Mouse (Mus musculus) embryo, embryonic 10.5 days (tissue): ENCODE measurements at regions not wholly inside any gene's neighbourhood (a gene's known extent, or its start where the extent isn't known, plus 50 kb on each side); places are given as distances from the start of the nearest gene placed in this dataset.

ENCODE experiments used
- DNase-seq: peaks from one replicate; pipeline ENCODE4 v3.0.0-alpha.2; 2015; ENCODE audit warnings: low spot score

DNA sequence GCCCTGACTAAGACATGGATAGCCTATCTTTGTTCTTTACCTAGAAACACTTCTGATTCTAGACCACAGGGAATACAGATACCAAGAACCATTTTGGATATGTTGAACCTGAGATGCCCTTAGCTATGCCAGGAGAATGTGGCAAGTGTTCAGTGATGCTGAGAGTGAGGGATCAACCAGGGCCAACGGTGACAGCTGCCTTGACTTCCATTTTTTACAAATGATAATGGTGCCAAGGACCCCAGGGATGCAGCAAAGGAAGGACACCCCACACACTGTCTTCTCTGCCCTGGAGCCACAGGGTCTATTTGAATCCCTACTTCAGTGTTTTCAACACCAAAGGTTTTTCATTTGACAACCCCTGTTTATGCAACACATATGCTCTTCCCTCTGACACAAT, 174.4 kb downstream of the Gsdmc2 start:
- DNase-seq = no peak

DNA sequence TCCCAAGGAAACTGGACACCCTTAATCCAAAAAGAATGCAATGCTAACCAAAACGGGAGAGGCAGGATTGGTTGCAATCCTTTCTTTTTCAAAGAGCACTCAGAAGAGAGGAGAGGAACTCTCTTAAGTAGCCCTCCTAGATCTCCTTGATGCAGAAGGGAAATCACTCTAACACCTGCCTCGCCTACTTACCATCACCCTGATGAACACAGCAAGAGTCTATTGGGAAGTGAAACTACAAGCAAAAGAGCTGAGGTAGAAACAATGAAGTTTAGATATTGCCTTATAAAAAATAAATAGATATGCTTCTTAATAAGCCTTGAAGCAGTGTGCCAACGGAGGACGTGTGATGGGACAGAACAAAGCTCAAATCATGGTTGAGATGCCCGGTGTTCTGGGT, 177.4 kb downstream of the Gsdmc2 start:
- no peak for DNase-seq

DNA sequence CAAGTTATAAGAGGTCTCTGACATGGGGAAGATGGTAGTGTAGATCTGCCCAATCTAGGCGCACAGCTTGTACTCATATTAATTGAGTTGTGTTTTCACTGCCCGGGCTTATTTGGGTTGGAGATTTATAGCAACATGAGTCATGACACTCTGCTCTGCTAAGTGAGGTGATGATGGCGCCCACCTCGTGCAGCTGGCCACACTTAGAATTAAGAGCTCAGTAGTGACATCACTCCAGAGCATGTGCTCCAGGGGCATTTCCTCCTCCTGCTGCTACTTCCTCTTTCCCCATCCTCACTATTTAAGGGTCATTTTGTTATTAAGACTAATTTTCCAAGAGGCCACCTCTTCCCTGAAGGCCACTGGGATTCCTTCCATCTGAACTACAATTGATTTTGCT, 179.5 kb downstream of the Gsdmc2 start:
- DNase-seq = no peak

DNA sequence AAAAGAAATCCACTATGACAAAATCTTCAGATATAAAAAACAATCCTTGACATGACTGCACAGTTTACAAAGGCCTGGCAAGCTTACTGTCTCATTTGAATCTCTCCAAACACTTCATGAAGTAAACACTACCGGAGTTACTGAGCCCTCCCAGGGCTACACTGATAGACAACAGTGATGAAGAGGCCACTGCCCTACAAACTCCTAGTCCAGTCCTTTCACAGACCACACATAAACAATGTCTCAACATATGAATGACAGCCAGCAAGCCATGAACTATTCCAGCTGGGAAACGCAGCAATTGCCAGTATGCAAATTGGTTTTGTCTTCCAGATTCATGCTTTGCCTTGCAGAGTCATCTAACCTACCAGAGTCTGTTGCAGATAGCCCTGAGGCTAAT, 180.1 kb downstream of the Gsdmc2 start:
- DNase-seq = no peak

DNA sequence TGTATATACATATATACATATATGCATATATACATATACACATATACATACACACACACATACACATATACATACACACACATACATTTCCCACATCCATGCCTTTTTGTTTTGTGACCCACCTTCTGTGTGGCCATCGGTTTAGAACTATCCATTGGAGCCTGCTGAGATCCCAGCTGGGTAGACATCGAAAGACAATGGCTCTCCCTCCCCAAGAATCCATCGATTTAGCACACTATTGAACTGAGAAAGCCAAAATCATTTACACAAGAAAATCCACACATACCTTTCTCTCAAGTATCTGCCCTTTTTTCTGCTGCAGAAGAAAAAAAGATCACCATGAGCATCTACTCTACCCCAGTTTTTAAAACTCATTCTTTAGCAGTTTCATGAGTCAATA, 182.8 kb downstream of the Gsdmc2 start:
- DNase-seq = no peak

DNA sequence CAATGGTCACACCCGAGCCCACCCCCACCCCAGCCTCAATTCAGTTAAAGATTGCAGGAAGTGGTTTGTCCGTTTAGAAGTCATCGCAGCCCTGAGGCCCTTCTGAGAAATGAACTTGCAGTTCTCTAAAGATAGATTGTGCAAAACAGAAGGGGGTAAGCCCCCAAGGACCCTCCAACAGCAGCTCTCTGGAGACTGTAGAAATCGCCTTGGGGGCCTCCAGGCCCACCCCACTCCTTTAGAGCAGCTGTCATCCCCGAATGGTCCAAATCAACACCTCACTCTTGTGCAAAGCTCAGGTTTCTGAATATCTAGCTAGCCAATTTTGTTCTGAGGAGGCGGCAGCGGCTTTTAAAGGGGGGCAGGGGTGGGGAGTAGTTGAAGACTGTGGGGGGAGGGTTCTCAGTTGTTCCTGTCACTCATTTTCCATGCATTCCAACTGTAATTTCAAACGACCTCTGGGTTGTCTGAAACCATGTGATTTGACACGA, 186.9 kb downstream of the Gsdmc2 start:
- peak; percentile 16 for DNase-seq

DNA sequence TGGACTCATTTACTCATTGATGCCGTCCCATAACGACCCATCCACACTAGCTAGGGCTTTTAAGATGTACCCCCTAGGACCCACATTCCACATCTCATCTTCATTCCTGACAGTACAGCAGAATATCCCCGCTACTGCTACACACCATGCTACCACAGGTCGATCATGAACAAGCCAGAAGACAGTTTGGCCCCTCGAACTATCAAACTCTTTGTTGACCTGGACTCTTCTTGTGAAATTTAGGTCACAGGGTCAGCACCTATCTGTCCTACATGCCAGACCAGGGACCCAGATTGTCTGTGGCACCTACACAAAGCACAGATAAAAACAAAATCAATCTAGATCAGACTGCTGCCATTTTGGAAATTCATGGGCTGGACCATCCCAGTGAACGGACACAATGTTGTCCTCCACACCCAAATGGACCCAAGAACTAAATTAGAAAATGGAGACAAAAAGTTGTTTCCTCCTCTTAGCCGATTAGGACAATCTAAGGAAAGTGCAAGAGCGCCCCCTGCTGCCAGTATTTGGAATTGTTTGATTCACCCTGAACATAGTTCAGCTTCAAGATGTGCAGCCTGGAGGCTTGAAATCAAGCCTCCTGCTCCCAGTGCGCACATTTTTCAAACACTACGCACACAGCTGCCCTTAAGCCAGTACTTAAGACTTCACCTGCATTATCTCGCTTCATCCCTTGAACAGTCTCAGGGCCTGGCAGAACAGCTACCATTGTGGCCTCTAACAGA, 192.6 kb downstream of the Gsdmc2 start:
- DNase-seq = peak; percentile 93

DNA sequence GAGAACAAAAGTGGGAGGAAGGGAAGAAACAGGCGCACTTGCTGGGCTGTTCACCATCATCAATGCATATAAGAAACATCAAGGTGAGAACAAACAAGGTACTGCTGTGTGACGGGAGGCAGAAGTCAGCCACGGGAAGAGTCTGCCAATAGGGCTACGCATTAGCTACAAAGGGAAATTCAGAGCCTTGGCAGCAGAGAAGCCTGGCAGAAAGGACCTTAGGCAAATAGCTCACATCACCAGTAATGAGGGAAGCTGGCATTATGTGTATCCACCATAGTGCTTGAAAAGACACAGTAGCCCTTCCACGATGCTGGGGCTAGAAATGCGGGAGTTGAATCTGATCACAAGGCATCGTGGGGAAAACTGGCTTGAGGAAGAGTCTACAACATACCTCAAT, 193.9 kb downstream of the Gsdmc2 start:
- no peak for DNase-seq

DNA sequence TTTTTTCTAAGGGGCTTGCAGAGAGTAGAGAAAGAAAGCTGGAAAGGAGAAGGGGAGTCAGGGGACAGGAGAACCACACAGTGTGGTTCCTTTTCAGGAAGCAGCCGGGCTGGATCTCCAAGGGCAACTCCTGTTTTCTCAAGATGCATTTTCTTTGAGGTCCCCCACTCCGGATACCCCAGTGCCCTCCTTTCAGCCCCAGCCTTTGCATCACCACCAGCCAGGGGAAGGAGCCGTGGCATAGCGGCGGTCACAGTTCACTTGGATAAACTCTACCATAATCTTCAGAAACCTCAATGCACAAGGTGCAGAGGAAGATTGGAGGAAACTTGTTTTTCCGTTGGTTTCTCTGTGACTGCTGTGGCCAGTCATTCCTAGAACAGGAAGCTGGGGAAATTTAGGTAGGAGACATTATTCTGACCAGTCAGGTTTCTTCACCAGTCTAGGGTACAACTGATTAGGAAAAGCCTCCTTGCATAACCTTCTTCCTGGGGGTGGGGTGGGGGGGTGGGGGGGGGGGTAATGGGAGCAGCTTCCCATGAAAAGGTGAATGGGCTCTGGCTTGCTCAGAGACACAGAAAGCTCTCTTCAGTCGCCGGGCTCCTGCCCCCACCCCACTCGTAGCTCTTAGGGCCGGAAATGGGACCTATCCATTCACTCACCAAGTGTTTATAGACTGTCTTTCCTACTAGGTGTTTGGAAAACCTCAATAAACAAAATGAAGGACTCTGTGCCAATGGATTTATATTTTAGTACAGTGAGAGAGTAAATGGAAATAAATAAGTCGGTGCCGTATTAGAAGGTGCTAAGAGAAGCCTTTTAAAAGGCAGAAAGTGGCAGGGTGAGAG, 196.6 kb downstream of the Gsdmc2 start:
- DNase-seq = no peak

DNA sequence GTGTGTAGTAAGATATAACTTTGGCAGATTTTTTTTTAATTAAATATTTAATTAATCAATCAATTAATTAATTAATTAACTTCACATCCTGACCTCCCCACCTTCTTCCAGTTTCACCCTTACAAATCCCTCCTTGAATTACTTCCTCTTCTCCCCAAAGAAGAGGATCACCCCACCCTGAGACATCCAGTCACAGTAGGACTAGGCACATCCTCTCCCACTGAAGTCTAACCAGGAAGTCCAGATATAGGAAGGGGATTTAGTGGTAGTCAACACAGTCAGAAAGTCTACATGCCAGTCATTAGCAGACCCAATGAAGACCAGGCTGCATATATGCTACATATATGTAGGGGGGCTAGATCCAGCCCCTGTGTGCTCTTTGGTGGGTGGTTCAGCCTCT, 220.2 kb downstream of the Gsdmc2 start:
- no peak for DNase-seq

DNA sequence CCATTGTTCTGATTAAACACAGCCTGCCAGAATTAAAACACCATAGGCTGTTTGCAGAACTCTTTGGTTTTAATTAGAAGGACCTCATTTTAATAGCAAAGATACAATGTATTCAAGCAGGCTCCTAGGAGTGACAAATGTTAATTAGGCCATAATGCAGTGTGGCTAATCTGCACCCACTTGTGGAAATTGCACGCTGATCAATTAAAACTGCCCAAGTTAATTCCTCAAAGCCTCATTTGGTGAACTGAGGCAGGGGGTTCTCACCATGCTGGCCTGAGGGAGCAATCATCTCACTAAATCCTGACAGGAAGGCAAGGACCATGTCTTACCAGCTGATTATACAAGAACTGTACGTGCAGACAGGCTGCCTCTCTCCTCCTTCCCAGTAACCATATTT, 220.7 kb downstream of the Gsdmc2 start:
- no peak for DNase-seq

DNA sequence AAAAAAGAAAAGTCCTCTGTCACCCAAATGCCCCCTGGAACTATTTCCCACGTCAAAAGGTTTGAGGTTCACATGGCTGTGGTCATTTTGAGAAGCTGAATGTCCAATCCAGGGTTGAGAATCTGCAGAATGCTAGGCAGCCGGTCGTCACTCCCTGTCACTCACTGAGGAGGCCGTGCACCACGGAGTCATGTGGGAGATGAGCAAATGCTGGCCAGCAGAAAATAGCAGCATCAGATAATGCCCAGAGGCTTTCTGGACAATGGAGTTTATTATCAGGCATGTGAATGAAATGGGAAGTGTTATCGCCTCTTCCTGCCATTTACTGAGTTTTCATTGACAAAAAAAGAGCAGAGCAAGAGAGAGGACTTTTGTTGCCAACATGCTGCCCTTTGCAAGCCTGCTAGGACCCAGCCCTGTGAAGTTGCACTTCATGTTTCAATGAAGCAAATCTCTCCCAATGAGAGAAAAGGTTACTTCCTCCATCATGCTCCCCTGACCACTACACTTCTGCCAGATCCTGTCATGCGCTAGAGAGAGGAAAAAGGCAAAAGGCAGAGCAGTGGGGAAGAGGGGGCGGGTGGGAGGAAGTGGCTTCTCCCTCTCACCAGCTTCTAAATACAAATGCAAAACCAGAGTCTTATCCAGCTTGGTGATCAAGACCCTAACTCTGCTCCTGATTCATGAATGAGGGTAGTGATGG, 228.3 kb downstream of the Gsdmc2 start:
- no peak for DNase-seq

DNA sequence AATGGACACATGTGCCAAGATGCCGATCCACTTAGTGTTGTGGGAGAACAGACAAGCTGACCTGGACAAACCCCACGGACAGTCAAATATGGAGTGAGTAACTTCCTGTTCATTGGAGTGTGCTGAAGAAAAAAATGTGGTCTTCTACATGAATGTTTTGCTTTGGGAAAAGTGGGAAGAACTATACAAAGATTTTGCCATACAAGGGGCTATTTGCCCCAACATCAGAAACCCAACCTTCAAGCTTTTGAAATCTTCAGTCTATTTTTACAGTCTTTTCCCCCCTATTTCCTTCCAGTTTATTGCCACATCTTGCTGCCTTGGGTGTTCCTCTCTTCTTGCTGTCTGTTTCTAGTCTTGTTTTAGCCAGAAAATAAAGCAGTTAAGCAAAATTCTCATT, 230.8 kb downstream of the Gsdmc2 start:
- no peak for DNase-seq

DNA sequence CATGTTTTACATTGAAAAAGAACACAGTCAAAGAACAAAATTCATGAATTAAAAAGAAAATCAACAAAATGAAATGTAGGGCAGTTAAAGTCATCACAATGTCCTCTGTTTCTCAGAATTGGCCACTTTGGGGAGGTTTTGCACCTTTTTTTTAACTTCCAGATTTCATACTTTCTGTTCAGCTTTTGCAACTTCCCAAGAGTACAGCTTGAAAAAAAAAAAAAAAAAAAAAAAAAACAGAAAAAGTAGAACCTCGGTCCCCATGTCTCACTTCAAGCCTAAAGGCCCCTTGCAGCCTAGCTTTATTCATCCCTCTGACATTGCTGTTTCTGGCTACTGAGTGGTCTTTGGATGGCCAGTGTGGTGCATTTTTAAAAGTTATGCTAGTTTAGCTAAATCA, 231.9 kb downstream of the Gsdmc2 start:
- DNase-seq = no peak

DNA sequence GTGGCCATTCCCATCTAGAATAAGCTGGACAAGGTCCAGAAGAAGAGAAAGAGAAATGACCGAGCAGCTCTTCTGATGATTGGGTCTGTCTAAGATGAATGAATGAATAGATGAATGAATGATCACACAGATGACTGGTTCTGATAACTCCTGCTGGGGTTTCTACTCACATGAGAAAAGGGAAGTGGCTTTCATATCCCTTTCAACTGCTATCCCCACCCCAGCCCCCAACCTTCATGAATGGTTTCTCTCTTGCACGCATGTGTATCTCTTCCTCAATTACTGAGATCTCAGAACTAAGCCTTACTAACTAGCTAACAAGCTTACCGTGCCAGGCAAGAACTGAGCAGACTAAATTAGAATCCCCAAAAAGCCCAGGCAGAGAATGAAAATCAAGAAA, 233.8 kb downstream of the Gsdmc2 start:
- no peak for DNase-seq

DNA sequence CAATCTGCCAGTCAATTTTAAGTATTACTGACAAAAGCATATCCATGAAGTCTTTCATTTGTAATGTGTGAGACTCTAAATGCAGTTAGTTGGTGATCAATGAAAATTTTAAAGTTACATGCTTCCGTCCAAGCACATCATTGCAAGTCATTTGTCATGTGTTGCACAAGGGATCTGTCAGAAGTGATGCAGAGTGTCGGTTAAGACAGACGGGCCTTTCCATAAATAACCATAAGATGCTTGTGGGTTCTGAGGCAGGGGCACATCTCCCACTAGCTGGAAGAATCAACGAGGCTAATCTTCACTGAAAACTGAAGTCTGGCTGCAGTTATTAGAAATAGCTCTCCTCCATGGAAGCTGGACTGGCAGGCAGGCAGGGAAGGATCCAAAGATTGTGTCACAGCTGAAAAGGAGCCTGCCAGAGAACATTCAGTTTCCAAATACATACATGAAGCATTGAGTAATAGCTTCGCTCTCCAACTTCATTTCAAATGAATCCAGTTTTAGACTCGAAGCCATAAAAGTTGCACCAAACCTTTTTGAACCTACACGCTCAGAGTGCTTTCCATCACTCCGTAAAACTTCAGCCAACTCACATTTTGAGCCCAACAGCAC, 241.8 kb downstream of the Gsdmc2 start:
- no peak for DNase-seq

DNA sequence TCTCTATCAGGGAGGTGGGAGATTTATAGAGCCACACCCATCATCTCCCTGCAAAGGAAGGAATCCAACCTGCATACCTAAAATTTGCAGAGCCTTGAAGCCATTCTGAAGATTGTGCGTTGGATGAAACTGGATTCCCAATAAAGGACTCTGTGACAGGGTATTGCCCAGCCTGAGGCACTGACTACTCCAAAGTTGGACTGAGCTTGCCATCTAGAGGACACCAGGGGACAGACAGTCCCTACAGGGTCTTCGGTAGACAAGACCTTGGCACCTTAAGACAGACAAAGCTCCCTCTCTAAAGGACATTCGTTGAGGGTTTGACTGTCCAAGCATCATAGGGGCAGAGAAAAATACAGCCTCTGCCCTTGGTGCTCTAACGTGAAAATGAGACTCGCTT, 243.4 kb downstream of the Gsdmc2 start:
- peak; percentile 79 for DNase-seq

DNA sequence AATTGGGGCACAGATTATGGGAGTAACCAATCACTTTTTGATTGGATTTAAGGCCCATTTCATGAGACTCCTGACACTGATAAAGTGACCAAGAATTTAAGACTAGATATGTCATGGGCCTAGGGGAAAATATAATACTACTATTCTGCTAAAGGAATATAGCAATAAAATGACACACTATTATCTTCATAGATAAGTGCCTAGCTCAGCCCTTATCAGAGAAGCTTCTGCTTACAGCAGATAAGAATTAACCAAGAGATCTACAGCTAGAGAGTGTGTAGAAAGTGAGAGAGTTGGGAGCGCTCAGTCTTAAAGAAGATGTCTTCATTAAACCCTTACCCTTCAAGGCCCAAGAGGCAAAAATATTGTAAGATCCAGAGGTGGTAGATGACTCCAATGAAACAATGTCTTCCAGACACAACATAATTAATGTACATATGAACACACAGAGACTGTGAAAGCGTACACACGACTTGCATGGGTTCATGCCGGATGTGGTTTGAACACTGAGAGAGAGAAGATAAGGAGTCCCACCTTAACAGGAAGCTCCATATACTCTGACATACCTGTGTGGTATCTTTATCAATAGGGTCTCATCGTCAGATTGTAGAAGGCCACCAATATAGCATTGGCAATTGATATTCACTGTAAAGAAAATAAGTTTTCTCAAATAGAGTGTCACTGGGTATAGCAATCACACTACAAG, 252.1 kb downstream of the Gsdmc2 start:
- DNase-seq = no peak

DNA sequence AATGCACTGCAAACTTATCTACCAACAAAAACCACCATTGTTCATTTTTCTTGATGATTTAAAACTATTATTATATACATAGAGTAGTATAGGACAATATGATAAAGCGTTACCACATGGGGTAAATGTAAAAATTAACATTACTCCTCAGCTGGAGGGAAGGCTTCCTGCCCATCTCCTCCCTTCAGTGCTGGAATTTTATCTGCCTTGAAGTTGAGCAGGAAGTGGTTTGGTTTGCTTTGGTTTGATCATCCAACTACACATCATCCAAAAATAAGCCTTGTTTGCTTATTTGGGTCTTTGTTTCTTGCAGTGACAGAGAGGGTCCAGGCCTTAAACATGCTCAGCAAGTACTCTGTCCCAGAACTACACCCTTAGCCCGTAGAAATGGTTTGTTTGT, 285.7 kb downstream of the Gsdmc2 start:
- DNase-seq = no peak

DNA sequence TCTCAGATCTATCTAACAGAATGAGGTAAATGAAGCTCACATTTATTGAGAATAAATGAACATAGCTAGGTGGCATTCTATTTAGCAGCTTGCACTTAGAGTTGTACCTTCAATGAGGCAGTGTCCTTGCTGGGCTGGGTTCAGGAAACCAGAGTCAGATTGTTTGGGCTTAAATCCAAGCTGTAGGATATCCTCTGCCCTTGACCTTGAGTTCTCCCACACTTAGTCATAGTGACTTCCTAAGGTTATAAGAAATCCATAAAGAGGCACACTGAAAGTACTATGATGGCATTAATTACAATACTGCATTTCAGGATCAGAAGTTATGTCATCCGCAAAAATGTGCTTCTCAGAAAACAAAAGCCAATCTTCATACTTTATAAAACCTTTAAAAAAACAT, 286.3 kb downstream of the Gsdmc2 start:
- DNase-seq = no peak

DNA sequence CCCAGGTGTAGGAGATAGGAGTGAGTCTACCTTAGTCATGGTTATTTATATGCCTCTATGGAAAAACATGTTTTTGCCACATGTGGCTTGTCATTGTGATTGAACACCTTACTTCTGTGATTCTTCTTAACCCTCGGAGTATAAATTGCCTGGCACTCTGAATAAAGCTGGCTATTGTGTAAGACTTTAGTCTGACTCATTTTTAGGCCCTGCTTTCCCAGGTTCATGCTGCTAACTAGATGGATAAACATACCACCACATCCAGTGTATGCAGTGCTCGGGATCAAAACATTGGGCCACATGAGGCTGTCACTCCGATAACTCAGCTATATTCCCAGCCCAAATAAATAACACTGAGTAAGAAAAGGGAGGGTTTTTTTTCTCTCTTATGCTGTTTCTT, 287.2 kb downstream of the Gsdmc2 start:
- no peak for DNase-seq

DNA sequence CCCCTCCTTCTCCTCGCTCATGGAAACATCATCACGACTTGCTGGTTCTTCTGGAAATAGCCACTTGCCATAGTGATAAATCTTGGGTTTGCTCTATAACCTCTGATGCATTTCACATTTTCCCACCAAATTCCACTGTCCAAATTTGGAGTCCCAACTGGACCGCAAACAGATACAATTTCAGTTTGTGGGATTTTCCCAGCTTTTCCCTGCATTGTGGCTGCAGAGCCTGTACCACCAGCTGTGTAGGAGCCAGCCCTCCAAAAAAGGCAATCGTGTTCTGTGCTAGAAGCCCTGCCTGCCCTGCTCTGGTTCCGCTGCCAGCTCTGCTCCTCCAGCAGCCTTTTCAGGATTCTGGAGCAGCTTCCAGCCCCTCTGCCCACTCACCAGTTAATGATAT, 291.4 kb downstream of the Gsdmc2 start:
- DNase-seq = no peak
